Mouse (Mus musculus): ENCODE data around the gene Rnf135.
"Not testable (repeated sequence)": the region's sequence is repeated elsewhere in the genome, so short reads cannot be mapped to it uniquely, and the experiment has no call there.

Rnf135 gene

GRCm38 (mm10) chr11:80183705-80184255, at the start of gene Rnf135:
TSS of gene Rnf135 (plus strand) at chr11:80183851.
- peak; percentile 88 for DNase-seq (ENCODE audit: low spot score)

GRCm38 (mm10) chr11:80134744-80135143, 48.9 kb upstream of the Rnf135 start:
- DNase-seq (ENCODE audit: low spot score) = no peak

GRCm38 (mm10) chr11:80135954-80136683, 47.5 kb upstream of the Rnf135 start:
- no peak for DNase-seq (ENCODE audit: low spot score)

GRCm38 (mm10) chr11:80136786-80137185, 46.9 kb upstream of the Rnf135 start:
- DNase-seq (ENCODE audit: low spot score) = no peak

- no peak for DNase-seq (ENCODE audit: low spot score)
Measured at GRCm38 (mm10) chr11:80137773-80138172, 45.9 kb upstream of the Rnf135 start.

GRCm38 (mm10) chr11:80141825-80142521, 41.7 kb upstream of the Rnf135 start, which contains the start of gene Tefm:
TSS of gene Tefm (minus strand) at chr11:80142175.
- DNase-seq (ENCODE audit: low spot score) = peak; percentile 86

GRCm38 (mm10) chr11:80142872-80143271, 40.8 kb upstream of the Rnf135 start:
- DNase-seq (ENCODE audit: low spot score) = no peak

- no peak for DNase-seq (ENCODE audit: low spot score)
Measured at GRCm38 (mm10) chr11:80145787-80146275, 37.8 kb upstream of the Rnf135 start.

GRCm38 (mm10) chr11:80147748-80148147, 35.9 kb upstream of the Rnf135 start:
- no peak for DNase-seq (ENCODE audit: low spot score)

- DNase-seq (ENCODE audit: low spot score) = peak; percentile 64
Measured at GRCm38 (mm10) chr11:80148313-80148712, 35.3 kb upstream of the Rnf135 start.

- not testable (repeated sequence) for DNase-seq (ENCODE audit: low spot score)
Measured at GRCm38 (mm10) chr11:80148974-80149373, 34.7 kb upstream of the Rnf135 start.

GRCm38 (mm10) chr11:80149412-80150023, 34.1 kb upstream of the Rnf135 start:
- no peak for DNase-seq (ENCODE audit: low spot score)

GRCm38 (mm10) chr11:80150566-80150965, 33.1 kb upstream of the Rnf135 start:
- no peak for DNase-seq (ENCODE audit: low spot score)

- DNase-seq (ENCODE audit: low spot score) = no peak
Measured at GRCm38 (mm10) chr11:80151541-80151940, 32.1 kb upstream of the Rnf135 start.

- no peak for DNase-seq (ENCODE audit: low spot score)
Measured at GRCm38 (mm10) chr11:80152376-80152775, 31.3 kb upstream of the Rnf135 start.

- DNase-seq (ENCODE audit: low spot score) = peak; percentile 87
Measured at GRCm38 (mm10) chr11:80153857-80154495, 29.7 kb upstream of the Rnf135 start, which contains the start of gene Adap2. TSS of gene Adap2 (plus strand) at chr11:80154105.

GRCm38 (mm10) chr11:80154501-80154900, 29.1 kb upstream of the Rnf135 start:
- no peak for DNase-seq (ENCODE audit: low spot score)

GRCm38 (mm10) chr11:80155541-80155940, 28.1 kb upstream of the Rnf135 start:
- DNase-seq (ENCODE audit: low spot score) = no peak

- no peak for DNase-seq (ENCODE audit: low spot score)
Measured at GRCm38 (mm10) chr11:80155961-80156360, 27.7 kb upstream of the Rnf135 start.

- no peak for DNase-seq (ENCODE audit: low spot score)
Measured at GRCm38 (mm10) chr11:80156841-80157240, 26.8 kb upstream of the Rnf135 start.

GRCm38 (mm10) chr11:80159018-80159417, 24.6 kb upstream of the Rnf135 start:
- no peak for DNase-seq (ENCODE audit: low spot score)

- DNase-seq (ENCODE audit: low spot score) = no peak
Measured at GRCm38 (mm10) chr11:80161041-80161440, 22.6 kb upstream of the Rnf135 start.
